Mouse (Mus musculus) forebrain, embryonic 10.5 days (tissue): ENCODE data around the gene Slc35g3. TPM values are rescaled to one million over a fixed set of nuclear protein-coding genes. Genes with fewer than 3 reads are reported as not detected.

Experiments used
- DNase-seq: peaks from one replicate; pipeline ENCODE4 v3.0.0-alpha.2; 2017; ENCODE audit warnings: low spot score; ENCODE audit errors: extremely low spot score
- H3K27ac ChIP-seq: fragments of 300-500 bp; sonication (generic); 2 replicates; pipeline ENCODE4 v1.5.1; 2016; ENCODE audit warnings: mild to moderate bottlenecking
- H3K27me3 ChIP-seq: fragments of 300-500 bp; sonication (generic); 2 replicates; pipeline ENCODE4 v1.6.1; 2016; ENCODE audit warnings: mild to moderate bottlenecking; ENCODE audit not compliant: poor library complexity, severe bottlenecking
- H3K36me3 ChIP-seq: fragments of 300-500 bp; sonication (generic); replicated peaks from 2 replicates; pipeline ENCODE4 v1.6.1; 2016; ENCODE audit warnings: mild to moderate bottlenecking, moderate library complexity
- H3K4me1 ChIP-seq: fragments of 300-500 bp; sonication (generic); 2 replicates; pipeline ENCODE4 v1.6.1; 2016
- H3K4me3 ChIP-seq: fragments of 300-500 bp; sonication (generic); 2 replicates; pipeline ENCODE4 v1.5.1; 2016; ENCODE audit warnings: mild to moderate bottlenecking, moderate library complexity
- H3K9me3 ChIP-seq: fragments of 300-500 bp; sonication (generic); 2 replicates; pipeline ENCODE4 v1.6.1; 2016; ENCODE audit warnings: mild to moderate bottlenecking, moderate library complexity
- WGBS: fragments of 180-500 bp; shearing (Covaris S2); methylation state at CpG from one replicate; pipeline ENCODE4 v1.1.7; 2016; 5-methylcytosine and 5-hydroxymethylcytosine counted together
- polyA plus RNA-seq: library from polyadenylated mRNA; unstranded; fragments of >200 nt; fragmentation: Nextera tagmentation; extraction: Ambion mirVana; gene quantifications from 2 replicates; pipeline ENCODE4 v1.2.1, GENCODE M21; 2016

The Slc35g3 gene
- polyA plus RNA-seq, 1 experiment from 2014 or later: not detected

DNA sequence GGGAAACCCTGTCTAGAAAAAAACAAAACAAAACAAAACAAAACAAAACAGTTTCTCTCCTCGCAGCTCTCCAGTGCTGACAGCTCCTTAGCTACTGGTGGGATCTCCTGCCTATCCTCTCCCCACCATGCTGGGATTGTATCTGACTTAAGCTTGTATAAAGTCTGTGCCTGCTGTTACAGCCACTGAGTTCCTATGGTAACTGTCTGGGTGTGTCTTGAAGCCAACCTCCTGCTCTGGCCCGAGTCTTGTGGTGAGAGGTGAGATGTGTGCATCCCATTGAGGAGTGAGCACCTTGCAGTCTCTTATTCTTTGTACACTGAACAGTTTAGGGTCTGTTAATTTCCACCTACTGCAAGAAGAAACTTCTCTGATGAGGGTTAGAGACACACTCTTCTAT is 38.7 kb downstream of the Slc35g3 start:
- 56% methylated on average over 2 of the region's 2 CpGs for WGBS
- Histone ChIP-seq H3K9me3 (no peaks in the 10 kb centered on the region), H3K27ac (no peak overlapping the region), H3K4me3 (no peak overlapping the region), H3K4me1 (peaks cover 12% of the 10 kb centered on the region), H3K36me3 (no peaks in the 10 kb centered on the region), H3K27me3 (no peaks in the 10 kb centered on the region)
- no peak for DNase-seq

- no peak for DNase-seq
- no peaks in the 10 kb centered on the region for H3K9me3 ChIP-seq
- H3K36me3 ChIP-seq: no peaks in the 10 kb centered on the region
- WGBS: 82% methylated on average over 6 of the region's 6 CpGs
- H3K27me3 ChIP-seq: no peaks in the 10 kb centered on the region
- H3K4me3 ChIP-seq: no peak overlapping the region
- H3K27ac ChIP-seq: no peak overlapping the region
- peaks cover 18% of the 10 kb centered on the region for H3K4me1 ChIP-seq
Measured at GRCm38 (mm10) chr11:69720852-69721251, 40.9 kb downstream of the Slc35g3 start.

GRCm38 (mm10) chr11:69719423-69719822 is 42.3 kb downstream of the Slc35g3 start:
- Histone ChIP-seq H3K27ac (no peak overlapping the region), H3K9me3 (no peaks in the 10 kb centered on the region), H3K27me3 (no peaks in the 10 kb centered on the region), H3K36me3 (no peaks in the 10 kb centered on the region), H3K4me3 (no peak overlapping the region), H3K4me1 (peaks cover 30% of the 10 kb centered on the region)
- 74% methylated on average over 6 of the region's 6 CpGs for WGBS
- no peak for DNase-seq

DNA sequence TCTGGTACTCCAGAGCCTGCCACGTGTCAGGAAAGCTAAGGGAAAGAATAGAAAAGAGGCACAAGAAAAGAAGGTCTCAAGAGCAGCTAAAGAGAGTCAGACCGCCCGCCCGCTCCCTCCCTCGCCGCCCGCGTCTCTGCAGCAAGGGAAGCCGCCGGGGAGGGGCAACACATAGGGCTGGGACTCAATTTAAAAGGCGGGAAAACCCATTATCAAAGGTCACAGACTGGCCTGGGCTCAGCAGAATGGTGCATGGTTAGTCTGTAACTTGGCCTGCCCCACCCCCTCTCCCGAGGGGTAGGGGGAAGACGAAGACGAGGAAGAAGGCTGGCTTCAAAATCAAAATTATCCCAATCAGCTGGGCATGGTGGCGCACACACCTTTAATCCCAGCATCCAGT is 43.1 kb downstream of the Slc35g3 start:
- no peaks in the 10 kb centered on the region for H3K9me3 ChIP-seq
- peak overlapping the region; percentile 67 for H3K27ac ChIP-seq
- H3K27me3 ChIP-seq: no peaks in the 10 kb centered on the region
- 32% methylated on average over 15 of the region's 15 CpGs for WGBS
- H3K36me3 ChIP-seq: no peaks in the 10 kb centered on the region
- peak; percentile 39 for DNase-seq
- peaks cover 32% of the 10 kb centered on the region for H3K4me1 ChIP-seq
- H3K4me3 ChIP-seq: peak overlapping the region; percentile 22

GRCm38 (mm10) chr11:69716953-69717352 is 44.8 kb downstream of the Slc35g3 start:
- Histone ChIP-seq H3K27me3 (no peaks in the 10 kb centered on the region), H3K4me3 (no peak overlapping the region), H3K4me1 (peaks cover 32% of the 10 kb centered on the region), H3K36me3 (no peaks in the 10 kb centered on the region), H3K9me3 (no peaks in the 10 kb centered on the region), H3K27ac (no peak overlapping the region)
- WGBS: 78% methylated on average over 4 of the region's 4 CpGs
- DNase-seq: no peak

GRCm38 (mm10) chr11:69715929-69716328 is 45.8 kb downstream of the Slc35g3 start:
- no peaks in the 10 kb centered on the region for H3K9me3 ChIP-seq
- H3K4me3 ChIP-seq: no peak overlapping the region
- H3K27me3 ChIP-seq: no peaks in the 10 kb centered on the region
- peak; percentile 38 for DNase-seq
- 52% methylated on average over 5 of the region's 5 CpGs for WGBS
- no peaks in the 10 kb centered on the region for H3K36me3 ChIP-seq
- H3K4me1 ChIP-seq: peaks cover 32% of the 10 kb centered on the region
- H3K27ac ChIP-seq: peak overlapping the region; percentile 35; the same call in 1 of the 2 replicates

GRCm38 (mm10) chr11:69715482-69715881 is 46.3 kb downstream of the Slc35g3 start:
- peaks cover 32% of the 10 kb centered on the region for H3K4me1 ChIP-seq
- WGBS: 59% methylated on average over 9 of the region's 9 CpGs
- peak; percentile 31 for DNase-seq
- H3K27me3 ChIP-seq: no peaks in the 10 kb centered on the region
- H3K9me3 ChIP-seq: no peaks in the 10 kb centered on the region
- no peaks in the 10 kb centered on the region for H3K36me3 ChIP-seq
- H3K4me3 ChIP-seq: no peak overlapping the region
- peak overlapping the region; percentile 35; the same call in 1 of the 2 replicates for H3K27ac ChIP-seq

GRCm38 (mm10) chr11:69714636-69715329 is 47.0 kb downstream of the Slc35g3 start:
- Histone ChIP-seq H3K4me1 (peaks cover 34% of the 10 kb centered on the region), H3K9me3 (no peaks in the 10 kb centered on the region), H3K4me3 (no peak overlapping the region), H3K27me3 (no peaks in the 10 kb centered on the region), H3K36me3 (no peaks in the 10 kb centered on the region), H3K27ac (peak overlapping the region; percentile 52; the same call in 1 of the 2 replicates)
- 74% methylated on average over 18 of the region's 18 CpGs for WGBS
- peak; percentile 37 for DNase-seq

- Histone ChIP-seq H3K27ac (no peak overlapping the region), H3K9me3 (no peaks in the 10 kb centered on the region), H3K36me3 (no peaks in the 10 kb centered on the region), H3K27me3 (no peaks in the 10 kb centered on the region), H3K4me3 (no peak overlapping the region), H3K4me1 (peaks cover 41% of the 10 kb centered on the region)
- no peak for DNase-seq
- 86% methylated on average over 20 of the region's 20 CpGs for WGBS
Measured at GRCm38 (mm10) chr11:69712954-69713672, 48.7 kb downstream of the Slc35g3 start.

DNA sequence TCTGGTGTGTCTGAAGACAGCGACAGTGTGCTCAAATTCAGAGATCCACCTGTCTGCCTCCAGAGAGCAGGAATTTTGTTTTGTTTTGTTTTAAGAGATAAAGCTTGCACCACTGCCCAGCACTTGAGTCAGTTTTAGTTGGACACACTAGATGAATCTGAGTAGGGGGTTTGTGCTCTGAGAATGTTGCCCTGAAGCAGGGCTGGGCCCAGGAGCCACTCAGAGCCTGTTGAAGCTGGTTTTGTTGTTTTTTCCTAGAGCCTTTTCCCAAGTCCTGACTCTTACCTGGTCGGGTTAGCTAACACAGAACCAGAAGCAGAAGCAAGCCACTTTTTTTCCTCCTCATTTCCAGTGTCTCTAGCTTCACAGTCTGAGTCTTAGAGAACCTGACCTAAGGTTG is 50.7 kb downstream of the Slc35g3 start:
- 78% methylated on average over 2 of the region's 2 CpGs for WGBS
- DNase-seq: no peak

GRCm38 (mm10) chr11:69710470-69710869 is 51.3 kb downstream of the Slc35g3 start:
- Histone ChIP-seq H3K27ac (no peak overlapping the region), H3K27me3 (no peaks in the 10 kb centered on the region), H3K4me3 (no peak overlapping the region), H3K36me3 (no peaks in the 10 kb centered on the region), H3K9me3 (no peaks in the 10 kb centered on the region), H3K4me1 (peaks cover 29% of the 10 kb centered on the region)
- DNase-seq: no peak
- 82% methylated on average over 3 of the region's 3 CpGs for WGBS

More for the DNA sequence above, 50.7 kb downstream of the Slc35g3 start:
- peaks cover 35% of the 10 kb centered on the region for H3K4me1 ChIP-seq
- no peaks in the 10 kb centered on the region for H3K36me3 ChIP-seq
- no peaks in the 10 kb centered on the region for H3K9me3 ChIP-seq
- no peak overlapping the region for H3K27ac ChIP-seq
- H3K4me3 ChIP-seq: no peak overlapping the region
- no peaks in the 10 kb centered on the region for H3K27me3 ChIP-seq
